Mouse (Mus musculus) kidney, embryonic 14.5 days (tissue): ENCODE data around the gene Zfhx3. TPM values are rescaled to one million over a fixed set of nuclear protein-coding genes. Genes with fewer than 3 reads are reported as not detected.

Experiments used
- ATAC-seq: fragments of 200-750 bp; cut with Nextera tagmentation; 2 replicates; pipeline ENCODE4 v1.8.0; 2017; ENCODE audit warnings: moderate number of reproducible peaks, mild to moderate bottlenecking, moderate TSS enrichment, moderate library complexity; ENCODE audit not compliant: low FRiP score, low TSS enrichment
- H3K27ac ChIP-seq: fragments of 300-500 bp; sonication (generic); 2 replicates; pipeline ENCODE4 v1.5.1; 2014; ENCODE audit warnings: low read depth, mild to moderate bottlenecking, low read length, moderate library complexity, mixed read lengths
- H3K27me3 ChIP-seq: fragments of 300-500 bp; sonication (generic); 2 replicates; pipeline ENCODE4 v1.6.1; 2014; ENCODE audit warnings: mild to moderate bottlenecking, low read length; ENCODE audit not compliant: control insufficient read depth, insufficient read depth
- H3K36me3 ChIP-seq: fragments of 300-500 bp; sonication (generic); 2 replicates; pipeline ENCODE4 v1.6.1; 2014; ENCODE audit warnings: low read length, mixed read lengths; ENCODE audit not compliant: control insufficient read depth, insufficient read depth
- H3K4me1 ChIP-seq: fragments of 300-500 bp; sonication (generic); 2 replicates; pipeline ENCODE4 v1.6.1; 2014; ENCODE audit warnings: low read length, mixed read lengths; ENCODE audit not compliant: control insufficient read depth, insufficient read depth
- H3K4me2 ChIP-seq: fragments of 300-500 bp; sonication (generic); replicated peaks from 2 replicates; pipeline ENCODE4 v1.6.1; 2014; ENCODE audit warnings: low read depth, mild to moderate bottlenecking, low read length
- H3K4me3 ChIP-seq: fragments of 300-500 bp; sonication (generic); 2 replicates; pipeline ENCODE4 v1.5.1; 2014; ENCODE audit warnings: mild to moderate bottlenecking, low read length
- H3K9ac ChIP-seq: fragments of 300-500 bp; sonication (generic); 2 replicates; pipeline ENCODE4 v1.6.1; 2014; ENCODE audit warnings: low read depth, mild to moderate bottlenecking, low read length, moderate library complexity
- H3K9me3 ChIP-seq: fragments of 300-500 bp; sonication (generic); 2 replicates; pipeline ENCODE4 v1.6.1; 2016; ENCODE audit warnings: low read length; ENCODE audit not compliant: control insufficient read depth
- WGBS: fragments of 180-500 bp; shearing (Covaris S2); extraction: QIAGEN DNeasy Blood & Tissue Kit; methylation state at CpG from one replicate; pipeline ENCODE4 v1.1.7; 2014; 5-methylcytosine and 5-hydroxymethylcytosine counted together
- polyA plus RNA-seq: library from polyadenylated mRNA; unstranded; fragments of >200 nt; fragmentation: Nextera tagmentation; extraction: Ambion mirVana; gene quantifications from 2 replicates; pipeline ENCODE4 v1.2.1, GENCODE M21; 2014

Gene Zfhx3
- polyA plus RNA-seq, 1 experiment from 2014 or later = 11.7 TPM

GRCm38 (mm10) chr8:108434510-108434909 is 492.1 kb downstream of the Zfhx3 start:
- H3K4me1 ChIP-seq = no peaks in the 10 kb centered on the region
- no peak overlapping the region for H3K4me2 ChIP-seq
- H3K4me3 ChIP-seq = no peak overlapping the region
- H3K9me3 ChIP-seq = no peaks in the 10 kb centered on the region
- H3K27me3 ChIP-seq = no peaks in the 10 kb centered on the region
- 83% methylated on average over 4 of the region's 4 CpGs for WGBS
- H3K9ac ChIP-seq = no peak overlapping the region
- ATAC-seq = no peak
- no peaks in the 10 kb centered on the region for H3K36me3 ChIP-seq
- no peak overlapping the region for H3K27ac ChIP-seq

- no peaks in the 10 kb centered on the region for H3K9me3 ChIP-seq
- ATAC-seq = no peak
- no peak overlapping the region for H3K4me3 ChIP-seq
- no peak overlapping the region for H3K4me2 ChIP-seq
- H3K36me3 ChIP-seq = no peaks in the 10 kb centered on the region
- H3K4me1 ChIP-seq = no peaks in the 10 kb centered on the region
- H3K27me3 ChIP-seq = no peaks in the 10 kb centered on the region
- WGBS = 61% methylated on average over 12 of the region's 12 CpGs
- H3K9ac ChIP-seq = no peak overlapping the region
- no peak overlapping the region for H3K27ac ChIP-seq
These were observed 493.9 kb downstream of the Zfhx3 start for GRCm38 (mm10) chr8:108436336-108436735.

DNA sequence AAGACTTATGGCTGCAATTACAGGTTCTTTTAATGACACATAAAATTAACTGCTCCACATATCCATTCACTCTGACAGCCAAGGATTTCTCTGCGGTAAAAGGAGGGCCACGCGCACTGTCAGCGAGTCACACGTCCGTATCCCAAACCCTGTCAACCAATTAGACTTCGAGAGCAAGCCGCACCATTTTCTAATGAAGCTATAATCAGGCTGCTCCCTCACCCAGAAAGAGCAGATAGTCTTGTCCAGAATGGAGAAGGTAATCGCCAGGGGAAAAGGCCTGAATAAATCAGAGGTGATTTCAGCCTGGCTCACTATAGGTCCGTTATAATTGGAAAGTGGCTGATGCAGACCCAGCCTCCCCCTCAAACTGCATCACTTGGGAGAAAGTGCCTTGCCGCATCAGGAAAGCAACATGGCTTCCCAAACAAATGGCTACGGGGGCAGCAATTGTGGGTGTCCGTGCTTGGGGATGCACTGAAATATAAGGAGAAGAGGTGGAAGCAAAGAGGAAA is 494.9 kb downstream of the Zfhx3 start:
- ATAC-seq = no peak; the same call in 1 of the 2 replicates
- H3K9me3 ChIP-seq = no peaks in the 10 kb centered on the region
- no peak overlapping the region for H3K9ac ChIP-seq
- 69% methylated on average over 13 of the region's 13 CpGs for WGBS
- H3K27ac ChIP-seq = no peak overlapping the region
- H3K4me2 ChIP-seq = no peak overlapping the region
- H3K36me3 ChIP-seq = no peaks in the 10 kb centered on the region
- H3K4me3 ChIP-seq = no peak overlapping the region
- no peaks in the 10 kb centered on the region for H3K27me3 ChIP-seq
- H3K4me1 ChIP-seq = no peaks in the 10 kb centered on the region

GRCm38 (mm10) chr8:108440476-108440875 is 498.0 kb downstream of the Zfhx3 start:
- no peaks in the 10 kb centered on the region for H3K27me3 ChIP-seq
- no peak overlapping the region for H3K4me3 ChIP-seq
- H3K36me3 ChIP-seq = no peaks in the 10 kb centered on the region
- no peak overlapping the region for H3K9ac ChIP-seq
- no peaks in the 10 kb centered on the region for H3K9me3 ChIP-seq
- ATAC-seq = no peak
- H3K4me2 ChIP-seq = no peak overlapping the region
- no peak overlapping the region for H3K27ac ChIP-seq
- no peaks in the 10 kb centered on the region for H3K4me1 ChIP-seq
- 75% methylated on average over 3 of the region's 3 CpGs for WGBS

DNA sequence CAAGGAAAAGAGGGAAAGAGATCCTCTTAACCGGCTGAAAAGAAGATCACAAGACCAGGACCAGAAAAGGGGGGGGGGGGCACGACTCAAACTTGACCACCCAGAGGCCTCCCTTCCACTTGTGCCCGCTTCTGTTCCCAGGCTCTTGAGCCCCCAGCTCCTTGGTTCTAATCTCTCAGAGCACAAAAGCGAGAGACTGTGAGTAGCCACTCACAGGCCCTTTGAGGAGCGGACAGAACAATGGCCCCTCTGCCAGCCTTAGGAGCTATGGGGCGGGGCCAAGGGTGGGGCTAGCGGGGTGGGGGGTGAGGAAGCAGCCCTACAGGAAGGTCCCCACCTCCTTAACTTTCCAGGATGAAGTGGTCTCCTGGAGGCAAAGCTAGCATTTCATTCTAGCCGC is 508.4 kb downstream of the Zfhx3 start:
- no peaks in the 10 kb centered on the region for H3K4me1 ChIP-seq
- H3K9ac ChIP-seq = no peak overlapping the region
- no peak overlapping the region for H3K27ac ChIP-seq
- H3K27me3 ChIP-seq = no peaks in the 10 kb centered on the region
- 0 out of 2 replicates have a peak, but pooled peaks have one; percentile 28 for ATAC-seq
- H3K9me3 ChIP-seq = no peaks in the 10 kb centered on the region
- WGBS = 41% methylated on average over 8 of the region's 8 CpGs
- H3K4me2 ChIP-seq = no peak overlapping the region
- H3K36me3 ChIP-seq = no peaks in the 10 kb centered on the region
- no peak overlapping the region for H3K4me3 ChIP-seq

DNA sequence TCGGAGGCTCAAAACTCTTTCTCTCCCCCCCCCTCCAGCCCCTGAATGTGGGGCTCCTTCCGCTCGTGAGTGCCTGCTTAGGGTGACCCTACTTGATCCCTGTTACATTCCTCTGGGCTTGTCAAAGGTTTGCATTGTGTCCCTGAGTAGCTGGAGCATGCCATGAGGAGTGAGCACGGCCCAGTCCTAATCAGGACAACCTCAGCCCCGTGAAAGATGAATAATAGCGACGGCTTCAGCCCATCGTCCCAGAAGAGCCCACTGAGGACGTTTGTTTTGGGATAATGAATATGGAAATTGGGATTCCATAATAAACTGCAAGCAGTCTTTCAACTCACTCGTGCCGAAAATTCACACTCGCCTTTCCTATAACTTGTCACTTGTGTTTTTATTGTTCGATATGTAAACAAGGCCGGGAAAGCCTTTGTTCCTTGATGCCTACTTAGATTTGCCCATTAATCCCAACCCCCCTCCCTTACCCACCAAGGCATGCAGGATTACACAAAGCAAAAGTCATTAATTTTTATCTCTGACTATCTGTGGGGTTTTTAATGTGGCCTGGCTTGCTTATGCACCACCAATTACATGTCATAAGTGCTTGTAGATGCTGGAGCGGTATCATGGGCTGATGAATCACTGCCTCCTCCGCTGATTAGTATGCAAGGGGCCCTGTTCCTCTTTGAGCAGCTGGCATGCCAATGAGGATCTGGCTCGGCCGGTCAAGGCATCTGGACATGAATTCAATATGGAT is 512.3 kb downstream of the Zfhx3 start:
- H3K9me3 ChIP-seq = peaks cover 9% of the 10 kb centered on the region; the same call in 1 of the 2 replicates
- WGBS = 67% methylated on average over 18 of the region's 18 CpGs
- ATAC-seq = no peak

DNA sequence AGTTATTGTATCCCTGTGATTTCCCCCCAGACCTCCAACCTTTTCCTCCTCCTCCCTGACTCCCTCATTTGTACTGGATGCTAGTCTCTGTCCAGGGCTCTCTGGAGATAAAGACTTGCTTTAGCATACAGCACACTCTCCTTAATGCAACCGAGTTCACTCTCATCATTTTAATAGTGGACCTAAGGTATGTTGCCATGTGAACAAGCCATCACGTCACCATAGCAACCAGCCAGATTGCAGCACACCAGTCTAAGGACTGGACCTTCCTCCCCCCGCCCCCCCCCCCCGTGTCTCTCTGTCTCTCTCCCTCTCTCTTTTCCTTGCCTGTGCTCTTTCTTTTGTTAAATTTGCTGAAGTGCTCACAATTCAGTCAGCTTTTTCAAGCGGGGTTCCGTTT is 524.2 kb downstream of the Zfhx3 start:
- H3K36me3 ChIP-seq = no peaks in the 10 kb centered on the region
- no peak overlapping the region for H3K27ac ChIP-seq
- no peaks in the 10 kb centered on the region for H3K4me1 ChIP-seq
- no peak overlapping the region for H3K9ac ChIP-seq
- H3K4me2 ChIP-seq = no peak overlapping the region
- H3K4me3 ChIP-seq = no peak overlapping the region
- no peaks in the 10 kb centered on the region for H3K27me3 ChIP-seq
- no peaks in the 10 kb centered on the region for H3K9me3 ChIP-seq
- ATAC-seq = no peak
- 86% methylated on average over 6 of the region's 6 CpGs for WGBS

More for the DNA sequence above, 512.3 kb downstream of the Zfhx3 start:
- H3K4me1 ChIP-seq = no peaks in the 10 kb centered on the region
- no peaks in the 10 kb centered on the region for H3K27me3 ChIP-seq
- no peak overlapping the region for H3K27ac ChIP-seq
- no peak overlapping the region for H3K9ac ChIP-seq
- H3K36me3 ChIP-seq = no peaks in the 10 kb centered on the region
- H3K4me2 ChIP-seq = no peak overlapping the region
- no peak overlapping the region for H3K4me3 ChIP-seq

GRCm38 (mm10) chr8:108467172-108468035 is 525.0 kb downstream of the Zfhx3 start:
- no peaks in the 10 kb centered on the region for H3K27me3 ChIP-seq
- H3K27ac ChIP-seq = no peak overlapping the region
- ATAC-seq = no peak
- H3K9ac ChIP-seq = no peak overlapping the region
- whole genome bisulfite sequencing = 81% methylated on average over 19 of the region's 19 CpGs
- no peaks in the 10 kb centered on the region for H3K9me3 ChIP-seq
- H3K4me2 ChIP-seq = no peak overlapping the region
- H3K36me3 ChIP-seq = no peaks in the 10 kb centered on the region
- H3K4me1 ChIP-seq = no peaks in the 10 kb centered on the region
- H3K4me3 ChIP-seq = no peak overlapping the region

- H3K4me1 ChIP-seq = no peaks in the 10 kb centered on the region
- ATAC-seq = no peak
- H3K4me3 ChIP-seq = no peak overlapping the region
- no peak overlapping the region for H3K27ac ChIP-seq
- no peaks in the 10 kb centered on the region for H3K9me3 ChIP-seq
- H3K27me3 ChIP-seq = no peaks in the 10 kb centered on the region
- H3K9ac ChIP-seq = no peak overlapping the region
- H3K36me3 ChIP-seq = no peaks in the 10 kb centered on the region
- WGBS = 89% methylated on average over 3 of the region's 3 CpGs
- no peak overlapping the region for H3K4me2 ChIP-seq
These were observed 527.8 kb downstream of the Zfhx3 start for GRCm38 (mm10) chr8:108470269-108470668.
